Mouse (Mus musculus) forelimb bud, embryonic 11.5 days (tissue): Measurements from ENCODE around the gene Spaca6.
"Not testable (repeated sequence)": the region's sequence is repeated elsewhere in the genome, so short reads cannot be mapped to it uniquely, and the experiment has no call there.

Source experiments
- DNase-seq: peaks from one replicate; pipeline ENCODE4 v3.0.0-alpha.2; 2012; ENCODE audit warnings: low read depth, low spot score

Gene Spaca6

GRCm38 (mm10) chr17:17844606-17845005, 17.6 kb downstream of the Spaca6 start:
- DNase-seq: not testable (repeated sequence)

GRCm38 (mm10) chr17:17845187-17846027, 18.4 kb downstream of the Spaca6 start:
- no peak for DNase-seq

- no peak for DNase-seq
These were observed 22.0 kb downstream of the Spaca6 start for GRCm38 (mm10) chr17:17848988-17849387.

- DNase-seq: no peak
These were observed 23.2 kb downstream of the Spaca6 start for GRCm38 (mm10) chr17:17849906-17850712.

- DNase-seq: no peak
These were observed 28.3 kb downstream of the Spaca6 start, which contains the start of gene Has1 for GRCm38 (mm10) chr17:17855064-17855838. Gene Has1 (minus strand): TSS chr17:17855205.

GRCm38 (mm10) chr17:17856612-17857011, 29.7 kb downstream of the Spaca6 start:
- no peak for DNase-seq

GRCm38 (mm10) chr17:17857446-17857845, 30.5 kb downstream of the Spaca6 start:
- no peak for DNase-seq

- no peak for DNase-seq
These were observed 33.2 kb downstream of the Spaca6 start for GRCm38 (mm10) chr17:17860110-17860509.

- DNase-seq: no peak
These were observed 35.4 kb downstream of the Spaca6 start for GRCm38 (mm10) chr17:17862360-17862759.

- DNase-seq: no peak
These were observed 38.2 kb downstream of the Spaca6 start for GRCm38 (mm10) chr17:17865168-17865567.

- DNase-seq: no peak
These were observed 40.0 kb downstream of the Spaca6 start for GRCm38 (mm10) chr17:17866801-17867469.

- DNase-seq: no peak
These were observed 44.1 kb downstream of the Spaca6 start for GRCm38 (mm10) chr17:17870892-17871550.

- DNase-seq: no peak
These were observed 44.7 kb downstream of the Spaca6 start for GRCm38 (mm10) chr17:17871697-17872096.

- no peak for DNase-seq
These were observed 52.4 kb downstream of the Spaca6 start for GRCm38 (mm10) chr17:17879347-17879746.

- DNase-seq: no peak
These were observed 55.7 kb downstream of the Spaca6 start for GRCm38 (mm10) chr17:17882672-17883071.

- no peak for DNase-seq
These were observed 56.9 kb downstream of the Spaca6 start, which contains the start of gene Fpr1 for GRCm38 (mm10) chr17:17883840-17884239. Gene Fpr1 (minus strand): TSS chr17:17883940.

- no peak for DNase-seq
These were observed 60.9 kb downstream of the Spaca6 start, which contains the start of the genes Fpr2 and Fpr3 for GRCm38 (mm10) chr17:17887774-17888248. Gene Fpr2 (plus strand): TSS chr17:17887824. Gene Fpr3 (plus strand): TSS chr17:17887852.

GRCm38 (mm10) chr17:17889732-17890425, 62.9 kb downstream of the Spaca6 start:
- DNase-seq: no peak
